Mouse (Mus musculus): ENCODE measurements at regions not wholly inside any gene's neighbourhood (a gene's known extent, or its start where the extent isn't known, plus 50 kb on each side); places are given as distances from the start of the nearest gene placed in this dataset.
"Not testable (repeated sequence)": the region's sequence is repeated elsewhere in the genome, so short reads cannot be mapped to it uniquely, and the experiment has no call there.

DNA sequence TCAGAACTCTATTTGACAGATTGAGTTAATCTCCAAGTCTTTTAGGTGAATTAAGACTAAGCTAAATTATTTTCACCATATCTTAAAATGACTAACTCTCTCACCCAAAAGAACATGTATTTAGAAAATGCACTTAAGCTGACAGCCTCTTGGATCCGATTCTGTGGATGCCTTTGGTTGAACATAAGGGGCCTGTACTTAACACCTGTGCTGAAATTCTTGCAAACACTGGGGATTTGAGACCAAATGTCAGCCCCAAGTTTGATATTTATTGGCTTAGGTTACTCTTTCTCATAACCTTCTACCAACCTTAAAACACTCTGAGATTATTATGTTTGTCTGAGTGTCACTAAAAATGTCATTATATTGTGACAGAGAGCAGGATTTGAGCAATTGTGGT, 126.6 kb upstream of the C9orf72 start:
- intact Hi-C loops (cut with DNase I; ENCODE audit: low total_unique reads): no loop called here
- DNase-seq: no peak

DNA sequence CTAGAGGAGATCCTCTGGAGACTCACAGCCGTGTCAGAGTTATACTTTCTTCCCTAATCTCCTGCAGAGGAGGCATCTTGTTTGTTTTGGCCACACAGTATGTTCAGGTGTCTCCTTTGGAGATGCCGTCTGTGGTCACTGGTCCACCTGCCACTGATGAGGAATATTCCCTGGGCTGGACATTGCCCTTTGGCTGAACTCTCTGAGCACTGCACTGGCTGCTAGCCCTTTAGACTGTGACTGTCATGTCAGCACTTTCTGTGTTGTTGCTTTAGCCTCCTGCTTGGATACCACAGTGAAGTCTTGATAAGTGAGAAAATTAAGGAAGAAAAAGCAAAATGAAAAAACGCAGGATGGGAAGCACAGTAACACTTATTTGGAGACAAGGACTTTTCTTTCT, 124.5 kb upstream of the C9orf72 start:
- intact Hi-C loops (cut with DNase I; ENCODE audit: low total_unique reads): no loop called here
- DNase-seq: no peak

GRCm38 (mm10) chr4:35347609-35348008, 121.6 kb upstream of the C9orf72 start:
- DNase-seq: no peak
- intact Hi-C loops (cut with DNase I; ENCODE audit: low total_unique reads): no loop called here

- no peak for DNase-seq
- intact Hi-C loops (cut with DNase I; ENCODE audit: low total_unique reads): no loop called here
Measured at GRCm38 (mm10) chr4:35343751-35344150, 117.8 kb upstream of the C9orf72 start.

DNA sequence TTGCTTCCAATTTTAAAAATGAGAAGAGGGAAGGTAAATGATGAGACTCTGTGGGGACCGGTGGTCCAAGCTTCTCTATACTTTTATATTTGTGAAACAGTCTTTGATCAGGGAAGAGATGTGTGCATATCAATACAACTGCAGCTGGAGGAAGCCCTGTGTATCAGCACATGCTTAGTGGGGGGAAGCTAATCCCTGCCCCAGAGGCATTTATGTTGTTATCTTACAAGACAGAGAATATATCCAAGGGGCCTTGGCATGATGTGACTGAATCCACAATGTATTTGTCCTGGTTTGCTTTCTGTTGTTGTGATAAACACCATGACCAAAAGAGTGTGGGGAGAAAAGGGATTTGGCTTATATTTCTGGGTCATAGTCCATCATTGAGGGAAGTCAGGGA, 105.2 kb upstream of the C9orf72 start:
- DNase-seq: no peak
- intact Hi-C loops (cut with DNase I; ENCODE audit: low total_unique reads): no loop called here

- intact Hi-C loops (cut with DNase I; ENCODE audit: low total_unique reads): no loop called here
- no peak for DNase-seq
Measured at GRCm38 (mm10) chr4:35325300-35325699, 99.3 kb upstream of the C9orf72 start.

DNA sequence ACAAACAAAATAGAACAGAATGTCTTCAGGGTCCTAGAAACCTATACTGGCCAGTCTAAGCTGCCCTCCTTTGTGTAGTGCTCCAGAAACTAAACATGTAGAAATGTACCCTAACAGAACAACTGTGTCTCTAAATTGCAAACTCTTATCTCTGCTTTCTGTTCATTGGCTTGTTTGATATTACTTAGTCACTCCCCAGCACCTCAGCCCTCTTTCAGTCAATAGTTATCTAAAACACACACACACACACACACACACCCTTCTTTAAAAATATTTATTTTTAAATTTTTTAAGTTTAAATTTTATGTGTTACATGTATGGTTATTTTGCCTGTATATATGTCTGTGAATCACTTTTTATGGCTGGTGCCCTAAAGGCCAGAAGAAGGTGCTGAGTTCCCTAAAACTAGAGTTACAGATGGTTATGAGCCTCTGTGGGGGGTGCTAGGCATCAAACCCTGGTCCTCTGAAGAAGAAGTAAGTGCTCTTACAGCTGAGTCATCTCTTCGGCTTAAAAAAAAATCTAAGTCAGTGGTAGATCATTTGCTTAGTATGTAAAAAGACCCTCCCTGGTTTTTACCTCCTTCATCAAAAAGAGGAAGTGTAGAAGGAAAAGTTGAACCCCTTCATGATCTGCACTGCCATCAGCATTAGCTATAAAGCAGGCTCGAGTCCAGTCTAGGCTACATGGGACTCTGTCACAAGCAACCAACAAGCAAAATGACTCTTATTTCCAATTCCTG, 96.6 kb upstream of the C9orf72 start:
- intact Hi-C loops (cut with DNase I; ENCODE audit: low total_unique reads): no loop called here
- no peak for DNase-seq

- DNase-seq: peak; percentile 7
- intact Hi-C loops (cut with DNase I; ENCODE audit: low total_unique reads): no loop called here
Measured at GRCm38 (mm10) chr4:35310396-35310977, 84.5 kb upstream of the C9orf72 start.

DNA sequence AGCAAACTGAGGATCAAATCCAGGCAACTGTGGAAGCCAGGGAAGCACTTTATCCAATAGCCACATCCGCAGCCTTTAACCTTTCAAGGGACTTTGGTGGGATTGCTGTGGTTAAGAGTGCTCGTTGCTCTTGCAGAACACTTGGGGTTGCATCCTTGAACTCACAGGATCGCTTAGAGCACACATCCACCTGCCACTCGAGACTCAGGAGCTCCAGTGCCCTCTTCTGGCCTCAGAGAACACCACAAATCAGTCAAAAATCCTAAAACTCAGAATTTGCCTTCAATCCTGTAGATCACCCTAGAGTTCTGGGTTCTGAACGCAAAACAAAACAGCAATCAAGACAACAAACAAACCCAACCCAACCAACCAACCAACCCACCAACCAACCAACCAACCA, 82.2 kb upstream of the C9orf72 start:
- intact Hi-C loops (cut with DNase I; ENCODE audit: low total_unique reads): no loop called here
- DNase-seq: no peak

- intact Hi-C loops (cut with DNase I; ENCODE audit: low total_unique reads): no loop called here
- DNase-seq: no peak
Measured at GRCm38 (mm10) chr4:35305210-35305609, 79.2 kb upstream of the C9orf72 start.

DNA sequence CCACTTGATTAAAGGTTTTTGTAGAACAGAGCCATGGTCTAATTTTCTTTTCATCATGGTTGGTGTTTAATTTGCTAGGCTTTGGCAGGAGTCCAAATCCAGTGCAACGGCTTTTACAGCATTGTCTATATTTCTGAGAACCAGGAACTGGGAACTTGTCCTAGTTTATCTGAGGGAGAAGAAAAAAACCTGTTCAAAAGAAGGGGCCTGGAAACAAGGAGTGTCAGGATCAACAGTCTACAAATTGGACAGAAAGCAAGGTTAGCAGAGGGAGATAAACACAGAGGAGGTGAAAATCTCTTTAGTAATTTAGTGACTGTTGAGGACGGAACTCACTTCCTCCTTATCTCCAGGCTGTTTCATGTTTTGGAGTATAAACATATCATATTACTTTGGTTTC, 74.9 kb upstream of the C9orf72 start:
- no peak for DNase-seq
- intact Hi-C loops (cut with DNase I; ENCODE audit: low total_unique reads): no loop called here

GRCm38 (mm10) chr4:35300374-35300773, 74.4 kb upstream of the C9orf72 start:
- DNase-seq; intact Hi-C loops (cut with DNase I; ENCODE audit: low total_unique reads): not testable (repeated sequence)

DNA sequence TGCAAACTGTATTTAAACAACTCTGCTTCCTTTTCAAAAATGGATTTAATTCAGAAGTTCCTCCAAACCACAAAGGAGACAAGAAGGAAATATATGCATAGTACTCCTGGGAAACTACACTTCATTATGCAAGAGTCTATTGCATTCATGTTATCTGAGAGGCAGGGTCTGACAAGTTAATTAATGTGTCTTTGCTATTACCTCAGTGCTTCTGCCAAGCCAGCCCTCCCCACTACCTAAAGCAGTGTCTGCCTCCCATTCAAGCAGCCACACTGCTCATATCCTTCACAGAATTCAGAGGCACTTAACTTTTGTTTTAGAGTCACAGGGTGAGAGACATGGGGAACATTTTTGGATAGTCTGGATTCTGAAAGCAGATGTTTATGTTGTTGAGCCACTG, 58.6 kb upstream of the C9orf72 start:
- DNase-seq: no peak
- intact Hi-C loops (cut with DNase I; ENCODE audit: low total_unique reads): no loop called here

Measured in gastrocnemius, postnatal 14 days (tissue).